Mouse (Mus musculus): ENCODE measurements at regions not wholly inside any gene's neighbourhood (a gene's known extent, or its start where the extent isn't known, plus 50 kb on each side); places are given as distances from the start of the nearest gene placed in this dataset.
A peak's percentile ranks its signal among the peaks of the same experiment; 100 is the strongest.

DNA sequence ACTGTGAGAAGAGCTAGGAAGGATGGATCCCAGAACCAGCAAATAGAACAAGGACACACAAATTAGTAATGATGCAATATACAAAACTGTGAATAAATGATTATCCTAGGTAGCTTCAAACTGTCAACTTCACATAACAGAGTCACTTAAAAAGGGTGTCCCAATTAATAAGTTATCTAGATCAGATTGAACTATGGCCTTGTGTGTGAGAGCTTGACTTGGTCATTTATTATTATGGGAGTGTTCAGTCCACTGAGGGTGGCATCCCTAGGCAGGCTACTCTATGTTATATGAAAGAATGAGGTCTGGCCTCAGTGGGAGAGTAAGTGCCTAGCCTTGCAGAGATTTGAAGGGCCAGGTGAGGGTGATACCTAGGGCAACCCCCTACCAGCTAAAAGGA is 104.4 kb upstream of the Chl1 start:
- no peak for DNase-seq (ENCODE audit: low read depth, low spot score)

DNA sequence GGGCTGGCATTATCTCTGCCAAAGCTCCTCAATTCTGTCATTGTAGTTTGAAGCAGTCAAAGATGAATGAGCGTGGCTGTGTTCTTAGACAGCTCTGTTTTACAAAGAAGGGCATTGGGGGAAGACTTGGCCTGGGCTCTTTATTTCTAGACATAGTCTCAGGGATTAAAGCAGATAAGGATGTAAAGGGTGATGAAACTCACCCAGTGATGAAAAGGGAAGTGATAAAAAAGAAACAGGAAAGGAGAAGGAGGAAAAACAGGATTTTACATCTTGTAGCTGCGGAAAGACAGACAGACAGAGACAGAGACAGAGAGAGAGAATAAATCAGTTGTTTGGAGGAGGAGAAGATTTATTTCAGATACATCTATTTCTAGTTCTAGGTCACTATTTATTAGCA is 95.5 kb upstream of the Chl1 start:
- no peak for DNase-seq (ENCODE audit: low read depth, low spot score)

DNA sequence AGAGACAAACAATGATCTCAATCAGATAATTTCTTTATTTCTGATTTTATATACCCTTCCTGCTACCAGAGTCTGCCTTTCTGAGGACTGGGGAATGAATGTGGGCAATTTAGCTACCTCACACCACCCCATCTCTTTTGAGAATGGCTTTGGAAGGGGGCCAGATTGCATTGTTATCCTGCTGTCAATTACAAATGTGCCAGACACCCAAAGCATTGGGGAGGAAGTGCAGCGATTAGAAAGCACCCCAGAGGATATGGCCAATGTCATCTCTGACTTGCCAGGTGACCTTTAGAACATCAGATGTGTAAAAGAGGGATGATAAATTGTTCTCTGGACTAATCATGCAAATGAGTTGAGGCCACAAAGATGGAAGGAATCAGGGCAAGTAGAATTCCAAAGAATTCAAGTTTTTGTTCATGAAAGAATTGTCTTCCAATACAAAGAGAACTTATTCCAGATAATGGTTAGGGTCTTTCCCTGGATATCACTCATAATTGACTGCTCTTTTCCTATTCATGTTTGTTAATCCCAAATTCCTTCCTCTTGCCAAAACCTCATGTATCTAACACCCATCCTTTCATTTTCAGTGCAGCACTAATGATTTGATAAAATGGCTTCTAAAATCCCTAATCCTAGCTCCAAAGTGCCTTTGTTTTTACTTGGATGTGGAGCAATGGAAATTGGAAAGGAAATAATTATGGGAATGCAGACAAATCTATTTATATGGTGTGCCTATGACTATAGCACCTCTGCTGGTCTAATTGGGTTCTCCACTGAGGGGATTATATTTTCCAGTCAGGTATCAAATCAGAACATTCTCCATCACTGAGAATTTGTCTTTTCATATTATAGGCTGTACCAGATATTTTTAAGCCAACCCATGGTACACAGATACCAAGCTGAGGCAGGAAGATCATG is 89.1 kb upstream of the Chl1 start:
- no peak for DNase-seq (ENCODE audit: low read depth, low spot score)

DNA sequence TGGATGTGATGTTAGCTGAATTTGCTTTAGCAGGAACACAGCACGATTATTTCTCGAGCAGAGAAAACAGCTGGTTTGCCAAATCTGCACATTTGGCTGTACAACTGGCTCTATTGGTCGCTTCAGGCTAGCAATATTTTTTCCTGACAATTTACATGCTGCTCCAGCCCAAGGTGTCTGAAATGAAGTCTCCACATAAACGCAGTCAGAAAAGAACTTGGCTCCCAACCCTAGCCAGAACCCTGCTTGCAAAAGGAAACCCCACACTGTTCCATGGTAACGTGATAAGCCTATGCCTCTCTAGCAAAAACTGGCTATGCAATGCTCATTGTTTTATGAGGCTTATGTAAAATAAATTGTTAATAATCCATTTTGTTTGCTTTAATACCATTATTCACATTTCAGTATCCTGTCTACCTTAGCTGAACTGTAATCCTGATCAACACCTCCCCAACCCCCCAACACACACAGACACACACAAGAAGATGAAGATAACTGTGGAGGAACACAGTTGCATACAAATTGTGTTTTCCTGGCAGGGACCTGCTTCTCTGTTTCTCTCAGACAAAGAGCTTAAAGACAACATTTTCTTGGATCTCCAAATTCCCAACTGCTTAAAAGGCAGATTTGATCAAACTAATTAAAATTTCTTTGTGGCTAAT is 79.3 kb upstream of the Chl1 start:
- DNase-seq (ENCODE audit: low read depth, low spot score): peak; percentile 33

DNA sequence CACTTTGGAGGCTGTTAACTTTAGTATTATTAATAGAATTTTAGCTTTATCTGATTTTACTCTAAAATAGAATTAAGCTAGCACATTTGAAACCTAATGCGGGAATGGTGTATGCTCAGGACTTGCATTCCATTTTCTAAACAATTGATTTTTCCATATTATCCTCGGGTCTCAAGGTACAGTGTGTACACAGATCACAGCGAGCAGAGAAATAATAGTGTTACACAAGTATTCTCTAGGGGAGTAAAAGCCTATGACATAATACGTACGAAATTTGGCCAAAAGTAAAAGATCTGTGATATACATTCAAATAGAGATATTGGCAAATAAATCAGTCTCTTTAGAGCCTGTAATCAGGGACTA is 78.8 kb upstream of the Chl1 start:
- no peak for DNase-seq (ENCODE audit: low read depth, low spot score)

Measured in telencephalon, adult 2 months (tissue).